Mouse (Mus musculus): ENCODE data around the gene Krt31. TPM values are rescaled to one million over a fixed set of nuclear protein-coding genes. Genes with fewer than 3 reads are reported as not detected.

Gene Krt31
- not detected for total RNA-seq (2022)

DNA sequence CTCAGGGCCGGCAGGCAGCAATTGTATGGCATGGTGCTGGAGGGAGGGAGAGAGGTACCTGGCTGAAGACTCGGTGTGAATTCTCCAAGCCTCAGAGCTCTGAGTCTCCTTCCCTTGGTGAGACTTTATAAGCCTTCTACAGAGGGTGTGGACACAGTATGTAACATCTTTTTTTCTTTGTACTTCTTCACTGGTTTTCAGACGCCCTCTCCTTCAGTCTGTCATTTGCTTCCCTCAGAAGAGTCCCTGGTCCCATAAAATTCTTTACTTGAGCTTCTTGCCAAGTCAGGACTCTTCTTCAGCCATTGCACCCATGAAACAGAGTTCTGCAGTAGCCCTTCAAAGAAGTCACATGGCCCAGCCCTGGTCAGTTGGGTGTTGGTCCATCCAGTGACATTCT lies at the start of gene Krt31:
TSS of gene Krt31 (minus strand) at position 101 of the 400 bp plus-strand sequence.
- DNase-seq (ENCODE audit: low spot score in 2 of 2) = no peak

DNA sequence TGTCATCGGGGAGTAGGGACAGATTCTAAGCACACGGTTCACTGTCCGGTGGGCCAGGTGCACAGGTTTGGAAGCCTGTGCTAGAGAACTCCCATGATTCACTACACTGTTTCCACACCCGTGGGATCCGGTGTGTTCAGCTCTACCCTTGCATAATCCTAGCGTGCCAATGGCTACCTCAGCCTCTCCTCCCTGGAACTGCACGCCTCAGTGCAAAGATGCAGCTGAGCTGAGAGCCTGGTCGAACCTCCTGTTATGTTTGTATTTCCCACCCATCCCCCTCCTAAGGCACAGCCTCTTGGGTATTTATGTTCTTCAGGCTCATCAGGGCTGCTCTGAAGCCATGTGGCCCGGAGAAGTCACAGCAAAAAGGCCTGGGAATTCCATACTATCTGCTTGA lies 47.5 kb upstream of the Krt31 start:
- no peak for DNase-seq (ENCODE audit: low spot score in 2 of 2)

DNA sequence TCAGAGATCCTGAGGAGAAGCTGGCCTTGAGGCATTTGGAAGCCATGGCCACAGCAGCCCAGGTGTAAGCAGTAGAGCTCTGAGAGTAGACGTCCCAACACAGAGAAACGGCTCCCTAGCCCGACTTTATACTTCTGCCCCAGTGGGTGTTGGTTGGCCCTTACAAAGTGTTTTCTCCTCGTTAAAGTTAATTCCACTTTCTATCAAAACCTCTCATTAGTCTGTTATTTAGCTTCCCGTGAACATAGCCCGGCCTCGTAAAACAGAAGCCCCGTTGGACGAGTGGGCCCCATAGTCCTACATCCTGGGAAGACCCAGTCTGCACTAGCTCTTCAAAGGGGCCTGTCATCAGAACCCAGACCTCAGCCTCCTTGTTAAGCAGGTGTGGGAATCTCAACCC lies 45.8 kb upstream of the Krt31 start, which contains the start of gene Krt35:
TSS of gene Krt35 (minus strand) at position 101 of the 400 bp plus-strand sequence.
- no peak for DNase-seq (ENCODE audit: low spot score in 2 of 2)

DNA sequence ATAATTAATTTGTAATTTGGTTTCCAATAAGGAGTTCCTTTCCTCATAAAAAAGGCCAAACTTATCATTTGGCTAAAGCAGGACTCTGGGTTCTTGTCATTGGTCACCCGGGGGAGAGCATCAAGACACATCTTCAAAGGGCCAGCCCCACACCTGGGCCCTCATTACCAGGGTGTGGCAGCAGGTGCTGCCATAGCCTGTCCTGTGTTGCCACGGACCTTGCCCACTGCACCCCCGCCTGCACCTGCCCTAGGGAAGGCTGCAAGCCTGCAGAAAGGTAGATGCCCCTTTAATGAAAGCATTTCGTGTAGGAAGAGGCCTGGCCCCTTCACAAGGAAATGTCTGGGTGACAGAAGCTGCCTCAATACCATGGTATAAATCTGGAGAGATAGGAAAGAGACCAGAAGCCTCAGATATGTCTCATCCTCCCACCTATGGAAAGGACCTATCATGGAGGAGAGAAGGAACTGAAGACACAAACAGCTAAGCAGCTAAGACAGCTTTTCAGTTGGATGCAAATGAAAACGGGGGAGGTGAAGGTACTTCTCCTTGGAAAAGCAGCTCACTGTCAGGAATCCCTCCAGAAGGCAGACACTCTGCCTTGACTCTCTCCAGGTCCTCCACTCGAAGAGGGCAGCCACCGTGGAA lies 38.2 kb upstream of the Krt31 start:
- no peak for DNase-seq (ENCODE audit: low spot score in 2 of 2)

DNA sequence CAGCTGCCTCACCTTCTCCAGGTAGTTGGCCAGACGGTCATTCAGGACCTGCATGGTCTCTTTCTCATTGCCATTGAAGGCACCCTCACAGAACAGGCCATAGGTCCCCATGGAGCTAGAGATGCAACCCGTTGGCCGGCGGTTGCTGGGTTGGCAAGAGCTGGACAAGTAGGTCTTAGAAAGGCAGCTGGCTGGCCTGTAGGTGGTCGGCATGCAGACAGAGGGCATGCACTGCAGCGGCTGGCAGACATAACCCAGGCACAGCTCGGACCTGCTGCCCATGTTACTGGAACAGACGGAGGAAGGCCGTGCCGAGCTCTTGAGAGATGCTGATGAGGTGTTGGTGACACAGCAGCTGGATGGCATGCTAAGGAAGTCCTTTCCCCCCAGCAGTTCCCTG lies 37.5 kb upstream of the Krt31 start, which contains the start of gene Krt32:
TSS of gene Krt32 (minus strand) at position 366 of the 400 bp plus-strand sequence.
- DNase-seq (ENCODE audit: low spot score in 2 of 2) = no peak

DNA sequence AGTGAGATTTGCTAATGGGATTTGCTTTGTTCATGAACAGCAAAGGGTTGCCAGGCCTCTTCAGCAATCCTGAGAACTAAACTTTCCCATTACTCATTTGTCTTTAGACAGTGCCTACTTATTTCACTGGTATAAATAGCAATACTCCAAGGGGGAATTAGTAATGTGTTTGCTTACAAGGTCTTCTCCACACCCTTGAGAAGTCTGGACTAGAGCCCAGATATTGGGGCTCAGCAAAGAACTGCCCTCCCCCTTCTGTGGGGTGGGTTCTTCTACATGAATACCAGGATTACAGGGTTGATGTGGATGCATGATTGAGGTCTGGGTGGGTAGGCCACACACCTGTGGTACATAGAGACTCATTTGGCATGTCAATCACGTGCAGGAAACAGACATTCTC lies 23.5 kb upstream of the Krt31 start:
- no peak for DNase-seq (ENCODE audit: low spot score in 2 of 2)

DNA sequence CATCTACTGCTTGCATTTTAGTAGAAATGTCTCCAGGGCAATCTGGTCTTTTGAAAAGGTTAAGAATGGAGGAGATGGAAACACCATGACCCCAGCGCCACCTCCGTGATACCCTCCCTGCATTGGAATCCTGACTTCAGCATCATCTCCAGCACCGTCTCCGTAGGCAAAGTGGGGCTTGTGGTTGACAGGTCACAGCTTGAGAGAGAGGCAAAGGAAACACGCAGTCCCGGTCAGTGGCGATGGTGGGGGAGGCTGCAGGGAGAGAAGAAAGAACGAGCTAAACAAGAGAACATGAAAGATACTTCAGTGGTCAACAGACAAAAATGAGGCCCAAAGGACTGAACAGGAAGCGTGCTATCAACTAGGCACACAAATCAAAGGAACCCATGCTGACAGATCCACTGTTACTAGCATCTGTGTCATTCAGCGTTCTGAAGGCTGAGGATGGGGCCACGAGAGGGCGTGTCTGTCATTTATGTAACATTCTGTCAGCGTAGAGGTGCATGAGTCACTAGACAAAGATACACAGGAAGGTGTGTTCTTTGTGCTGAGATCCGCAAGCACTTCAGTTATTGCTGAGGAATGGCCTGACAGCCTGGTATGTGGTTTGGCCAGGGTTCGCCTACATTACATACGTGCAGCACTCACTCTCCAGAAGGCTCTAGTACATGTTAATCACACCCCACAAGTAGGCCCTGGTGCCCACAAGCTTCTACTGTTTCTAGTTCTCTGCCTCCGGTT lies 17.1 kb upstream of the Krt31 start:
- no peak for DNase-seq (ENCODE audit: low spot score in 2 of 2)

DNA sequence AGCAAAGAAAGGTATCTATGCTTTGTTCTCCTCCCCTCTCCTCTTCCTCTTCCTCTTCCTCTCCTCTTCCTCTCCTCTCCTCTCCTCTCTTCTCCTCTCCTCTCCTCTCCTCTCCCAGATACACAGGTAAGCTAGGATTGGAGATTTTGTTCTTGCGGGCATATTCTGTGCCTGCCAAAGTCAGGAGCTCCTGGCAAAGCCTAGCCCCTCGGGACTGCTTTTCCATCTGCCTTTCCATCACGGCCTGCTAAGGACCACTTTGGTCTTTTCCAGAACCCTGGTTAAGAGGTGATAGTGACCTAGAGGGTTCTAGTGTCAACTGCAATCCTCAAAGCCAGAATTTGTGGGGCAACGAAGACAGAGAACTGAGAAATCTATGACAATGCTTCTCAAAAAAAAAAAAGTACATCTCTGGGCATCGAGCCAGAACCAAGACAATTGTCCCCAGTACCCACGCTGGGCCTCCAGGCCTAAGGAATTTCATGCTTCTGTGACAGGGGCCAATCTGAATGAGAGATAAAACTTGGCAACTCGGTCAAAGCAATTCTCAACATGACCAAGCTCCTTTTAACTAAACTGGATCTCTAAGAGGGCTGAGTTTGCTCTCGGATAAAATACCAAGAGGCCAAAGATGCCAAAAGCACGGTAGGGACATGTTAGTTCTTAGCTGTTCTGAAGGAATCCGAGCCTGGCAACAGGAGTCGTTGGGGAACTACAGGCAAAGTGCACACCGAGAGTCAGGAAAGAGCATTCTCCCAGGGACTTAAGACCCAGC lies 16.1 kb upstream of the Krt31 start:
- no peak for DNase-seq (ENCODE audit: low spot score in 2 of 2)

DNA sequence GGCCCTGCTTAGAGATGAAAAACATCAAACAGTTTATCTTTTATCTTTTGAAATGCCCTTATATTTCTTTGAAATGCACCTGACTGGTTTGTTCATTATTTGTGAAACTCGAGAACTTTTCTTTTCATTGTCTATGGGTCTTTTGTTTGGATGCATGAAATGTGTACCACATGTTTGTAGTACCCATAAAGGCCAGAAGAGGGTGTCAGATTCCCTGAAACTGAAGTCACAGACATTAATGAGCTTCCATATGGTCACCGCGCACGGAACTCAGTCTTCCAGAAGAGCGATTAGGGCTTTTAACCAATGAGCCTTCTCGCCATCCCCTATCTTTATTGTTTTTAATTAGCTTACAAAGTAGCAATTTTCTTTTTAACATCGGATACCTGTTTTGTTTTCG lies 8.5 kb upstream of the Krt31 start:
- DNase-seq (ENCODE audit: low spot score in 2 of 2) = no peak

DNA sequence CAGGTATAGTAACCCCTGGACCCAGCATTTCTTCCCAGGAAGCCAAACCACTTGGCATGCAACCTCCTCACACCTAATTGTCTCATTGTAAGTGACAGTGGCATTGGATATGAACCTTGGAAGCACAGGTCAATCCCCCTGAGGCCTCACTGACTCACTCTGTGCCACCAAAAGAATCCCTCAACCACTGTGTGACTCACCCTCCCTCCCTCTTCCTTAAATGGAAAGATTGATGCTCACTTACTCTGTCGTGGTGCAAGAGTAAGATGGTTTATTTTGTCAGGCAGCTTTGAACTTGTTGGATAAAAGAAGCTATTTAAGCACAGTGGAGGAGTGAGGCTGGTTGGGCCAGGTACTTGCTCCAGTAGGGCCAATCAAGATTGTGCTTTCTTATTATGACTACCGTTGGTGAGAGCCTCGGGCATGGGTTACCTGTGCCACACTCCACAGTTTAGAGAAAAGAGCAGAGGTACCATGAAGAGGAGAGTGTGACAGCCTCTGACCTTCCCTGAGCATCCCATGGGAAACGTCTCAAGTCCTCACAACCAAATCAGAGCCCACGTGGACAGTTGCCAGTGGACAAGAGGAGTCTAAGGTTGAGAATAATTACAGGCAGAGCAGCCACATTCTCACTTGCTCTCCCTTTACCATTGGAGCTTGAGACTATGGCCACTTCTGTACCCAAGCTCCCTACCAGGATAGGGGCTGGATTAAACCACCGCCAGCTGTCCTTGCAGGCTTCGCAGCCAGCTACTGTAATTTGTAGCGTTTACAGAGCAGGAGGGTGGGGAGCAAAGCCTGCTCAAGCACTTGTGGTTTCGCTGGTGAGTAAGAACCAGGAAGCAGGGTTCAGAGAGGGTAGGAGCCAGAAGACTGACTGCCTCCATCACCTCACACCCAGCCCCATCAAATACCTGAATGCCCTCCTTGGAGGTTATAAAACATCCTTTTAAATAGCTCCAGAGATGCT lies 5.6 kb upstream of the Krt31 start:
- DNase-seq (ENCODE audit: low spot score in 2 of 2) = no peak

DNA sequence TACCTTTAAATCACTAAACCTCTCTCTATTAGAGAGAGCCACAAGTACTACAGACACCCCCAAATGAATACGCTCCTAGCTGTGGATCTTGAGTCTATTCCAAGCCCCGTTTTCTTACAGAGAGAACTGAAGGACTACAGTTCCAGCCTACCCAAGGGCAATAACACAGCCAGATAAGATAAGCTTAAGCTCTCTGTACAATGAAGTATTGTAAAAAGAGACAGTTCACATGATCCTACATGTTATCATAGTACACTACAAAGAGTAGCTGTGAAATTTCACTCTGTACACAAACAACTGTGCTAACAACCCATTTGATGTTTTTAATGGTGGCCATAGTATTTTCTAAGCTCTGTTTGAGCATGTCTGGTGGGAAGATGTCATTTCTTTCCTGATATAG lies 3.2 kb downstream of the Krt31 start:
- no peak for DNase-seq (ENCODE audit: low spot score in 2 of 2)

DNA sequence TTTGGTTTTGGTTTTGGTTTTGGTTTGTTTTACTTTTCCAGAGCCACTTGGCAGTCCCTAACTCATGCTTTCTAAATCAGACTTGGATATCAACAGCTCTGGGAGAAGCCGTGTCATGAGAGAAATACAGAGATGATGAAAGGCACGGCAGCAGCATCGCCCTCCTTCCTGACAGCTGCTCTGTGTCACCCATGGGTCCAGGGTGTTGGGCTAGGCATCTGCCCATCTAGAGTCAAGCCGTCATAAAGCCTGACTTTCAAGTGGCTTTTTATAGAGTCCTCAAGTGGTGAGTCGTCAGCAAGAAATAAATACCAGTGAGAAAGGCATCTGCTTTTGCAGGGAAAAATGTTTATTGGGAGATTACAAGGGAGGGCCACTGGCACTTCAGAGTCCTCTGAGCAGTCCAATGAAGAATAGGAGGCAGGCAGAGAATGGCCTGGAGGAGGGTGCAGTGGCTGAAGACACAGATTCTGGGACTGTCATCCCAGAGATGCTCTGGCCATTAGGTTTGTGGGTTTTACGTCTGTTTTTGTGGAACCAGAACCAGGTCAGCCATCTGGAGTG lies 4.0 kb downstream of the Krt31 start:
- no peak for DNase-seq (ENCODE audit: low spot score in 2 of 2)

DNA sequence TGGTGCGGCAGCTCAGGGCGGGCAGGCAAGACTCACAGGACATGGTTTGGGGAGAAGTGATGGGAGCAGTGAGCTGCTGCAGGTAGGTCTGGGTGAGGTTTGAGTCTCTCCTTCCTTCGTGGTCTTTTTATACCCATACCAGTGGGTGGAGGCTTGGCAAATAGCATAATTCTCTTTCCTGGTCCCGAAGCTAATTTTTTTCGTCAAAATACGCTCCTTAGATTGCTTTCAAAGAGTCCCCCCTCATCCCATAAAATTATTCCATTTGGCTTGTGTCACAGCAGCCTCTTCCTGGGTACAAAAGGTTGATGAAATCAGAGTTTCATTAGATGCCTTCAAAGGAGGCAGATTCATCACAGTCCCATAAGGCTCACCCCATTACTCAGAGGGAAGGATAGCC lies 8.9 kb downstream of the Krt31 start, which contains the start of gene Krt34:
TSS of gene Krt34 (minus strand) at position 101 of the 400 bp plus-strand sequence.
- no peak for DNase-seq (ENCODE audit: low spot score in 2 of 2)

DNA sequence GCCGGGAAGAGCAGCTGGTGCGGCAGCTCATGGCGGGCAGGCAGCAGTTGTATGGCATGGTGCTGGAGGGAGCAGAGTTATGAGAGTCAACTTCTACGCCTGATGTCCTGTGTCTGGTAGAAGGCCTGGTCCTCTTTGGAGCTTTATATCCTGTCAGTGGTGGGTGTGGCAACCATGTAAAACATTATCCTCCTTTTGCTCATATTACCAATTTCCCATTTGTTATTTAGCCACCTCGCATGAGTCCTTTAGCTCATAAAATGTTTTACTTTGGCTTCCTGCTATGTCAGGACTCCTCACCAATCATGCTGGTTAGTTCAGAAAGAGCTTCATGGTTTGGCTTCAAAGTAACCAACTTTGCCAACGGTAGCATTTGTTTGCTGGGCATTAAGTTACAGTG lies 20.6 kb downstream of the Krt31 start, which contains the start of gene Krt33b:
TSS of gene Krt33b (minus strand) at position 101 of the 400 bp plus-strand sequence.
- DNase-seq (ENCODE audit: low spot score in 2 of 2) = no peak

DNA sequence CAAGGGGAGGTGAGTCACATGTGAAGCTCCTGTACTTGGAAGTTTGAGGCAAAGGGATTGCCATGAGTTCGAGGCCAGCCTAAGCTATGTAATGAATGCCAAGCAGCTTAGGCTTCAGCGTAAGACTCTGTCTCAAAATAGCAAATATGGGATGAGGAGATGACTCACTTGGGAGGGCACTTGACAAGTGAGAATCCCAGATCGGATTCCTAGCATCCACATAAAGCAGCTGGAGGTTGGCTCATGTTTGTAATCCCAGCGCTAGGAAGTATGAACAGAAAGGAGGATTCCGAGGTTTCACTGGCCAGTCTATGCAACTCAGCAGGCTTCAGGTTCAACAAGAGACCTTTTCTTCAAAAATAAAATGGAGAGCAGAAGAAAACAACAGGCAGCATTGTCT lies 28.9 kb downstream of the Krt31 start:
- DNase-seq (ENCODE audit: low spot score in 2 of 2) = no peak

DNA sequence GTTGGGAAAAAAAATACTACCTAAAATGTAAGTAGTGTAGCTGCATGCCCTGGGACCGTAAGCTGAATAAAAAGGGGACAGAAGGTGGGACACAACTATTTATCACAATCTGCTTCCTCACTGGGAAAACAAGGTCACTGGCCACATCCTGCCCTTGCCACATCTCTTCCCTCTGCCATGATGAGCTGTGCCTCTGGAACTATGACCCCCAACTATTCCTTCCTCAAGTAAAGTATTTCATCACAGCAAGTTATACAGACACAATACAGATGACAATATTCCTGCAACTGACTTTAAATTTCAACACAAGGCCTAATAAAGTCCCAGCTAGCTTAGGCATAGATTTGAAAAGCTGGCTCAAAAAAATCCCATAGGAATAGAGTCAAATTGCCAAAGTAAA lies 30.9 kb downstream of the Krt31 start:
- DNase-seq (ENCODE audit: low spot score in 2 of 2) = no peak

DNA sequence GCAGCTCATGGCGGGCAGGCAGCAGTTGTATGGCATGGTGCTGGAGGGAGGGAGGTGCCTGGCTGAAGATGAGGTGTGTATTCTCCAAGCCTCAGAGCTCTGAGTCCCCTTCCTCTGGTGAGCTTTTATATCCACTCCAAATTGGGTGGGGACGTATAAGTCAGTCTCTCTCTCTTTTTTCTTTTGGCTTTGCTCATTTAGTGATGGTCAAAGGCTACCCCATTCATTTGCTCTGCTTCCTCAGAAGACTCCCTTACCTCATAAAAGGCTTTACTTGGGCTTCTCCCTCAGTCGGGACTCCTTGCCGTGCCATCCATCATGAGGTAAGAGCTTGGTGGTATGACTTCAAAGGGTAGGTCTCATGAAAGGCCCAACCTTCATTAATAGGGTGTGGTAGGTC lies 34.2 kb downstream of the Krt31 start, which contains the start of gene Krt33a:
TSS of gene Krt33a (minus strand) at position 101 of the 400 bp plus-strand sequence.
- DNase-seq (ENCODE audit: low spot score in 2 of 2) = no peak

DNA sequence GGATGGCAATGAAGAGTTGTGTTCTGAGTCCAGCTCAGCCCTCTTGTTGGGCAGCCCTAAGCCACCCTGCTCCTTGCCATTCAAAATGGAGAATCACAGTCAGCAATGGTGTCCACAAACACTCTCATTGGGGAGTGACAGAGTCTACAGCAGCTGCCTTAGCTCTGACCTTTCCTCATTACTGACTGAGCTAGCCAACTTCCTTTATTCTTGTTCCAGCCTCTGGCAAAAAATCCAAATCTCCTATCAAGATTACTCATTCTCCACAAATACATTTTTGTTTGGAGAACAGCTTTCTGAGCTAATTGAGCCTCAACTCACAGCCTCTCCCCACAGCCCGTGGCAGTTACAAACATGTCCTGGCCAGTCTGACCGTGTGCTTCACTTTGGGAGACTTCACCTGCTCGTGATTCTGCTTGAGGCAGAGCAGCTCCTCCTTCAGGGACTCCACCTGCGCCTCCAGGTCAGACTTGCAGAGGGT lies 36.6 kb downstream of the Krt31 start:
- no peak for DNase-seq (ENCODE audit: low spot score in 2 of 2)

DNA sequence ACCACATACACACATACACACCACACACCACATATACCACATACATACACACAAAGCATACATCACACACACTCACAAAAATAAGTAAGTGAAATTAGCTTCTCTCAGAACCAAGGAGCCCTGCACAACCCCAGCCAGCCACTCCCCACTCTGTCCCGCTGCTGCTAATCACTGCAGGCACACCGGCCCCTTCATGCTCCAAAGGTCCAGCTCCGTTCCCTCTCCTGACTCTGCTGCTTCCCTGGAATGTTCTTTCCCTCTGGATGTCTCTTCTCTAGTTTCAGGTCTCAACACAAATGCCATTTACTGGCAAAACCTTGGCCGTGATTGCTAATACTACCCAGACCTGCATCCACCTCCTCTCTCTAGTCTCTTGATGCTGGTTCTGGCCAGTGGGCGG lies 39.7 kb downstream of the Krt31 start:
- DNase-seq (ENCODE audit: low spot score in 2 of 2) = no peak

DNA sequence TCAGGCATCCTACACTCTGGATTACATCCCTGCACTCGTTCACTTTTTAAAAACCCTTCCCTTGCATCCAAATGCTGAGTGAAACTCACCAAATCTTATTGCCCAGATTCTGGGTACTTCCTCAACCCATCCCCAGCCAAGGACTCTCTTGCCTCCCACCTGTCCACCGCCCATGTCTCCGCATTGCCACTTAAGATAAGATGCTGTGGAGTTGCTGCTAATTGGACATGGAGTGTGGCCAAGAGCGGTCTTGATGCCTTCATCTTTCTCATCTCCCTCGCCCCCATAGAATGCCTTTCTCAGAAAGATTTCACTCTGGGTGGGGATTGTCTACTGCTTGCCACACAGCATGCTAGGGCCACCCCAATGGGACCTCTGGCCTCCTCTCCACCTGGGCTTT lies 42.0 kb downstream of the Krt31 start:
- DNase-seq (ENCODE audit: low spot score in 2 of 2) = no peak

All from gastrocnemius, adult 8-10 months (tissue).